Mouse (Mus musculus) midbrain, embryonic 15.5 days (tissue): ENCODE measurements around the gene Kcnc2. TPM values are rescaled to one million over a fixed set of nuclear protein-coding genes. Genes with fewer than 3 reads are reported as not detected.

Experiments used
- ATAC-seq: fragments of 200-750 bp; cut with Nextera tagmentation; replicated peaks from 2 replicates; pipeline ENCODE4 v1.8.0; 2017; ENCODE audit warnings: moderate TSS enrichment
- H3K27ac ChIP-seq: fragments of 300-500 bp; sonication (generic); 2 replicates; pipeline ENCODE4 v1.5.1; 2015; ENCODE audit warnings: mild to moderate bottlenecking, inconsistent platforms
- H3K27me3 ChIP-seq: fragments of 300-500 bp; sonication (generic); replicated peaks from 2 replicates; pipeline ENCODE4 v1.6.1; 2015; ENCODE audit warnings: inconsistent platforms
- H3K36me3 ChIP-seq: fragments of 300-500 bp; sonication (generic); replicated peaks from 2 replicates; pipeline ENCODE4 v1.6.1; 2015; ENCODE audit warnings: inconsistent platforms
- H3K4me1 ChIP-seq: fragments of 300-500 bp; sonication (generic); 2 replicates; pipeline ENCODE4 v1.6.1; 2015; ENCODE audit warnings: inconsistent platforms
- H3K4me2 ChIP-seq: fragments of 300-500 bp; sonication (generic); 2 replicates; pipeline ENCODE4 v1.6.1; 2015; ENCODE audit warnings: inconsistent platforms, mild to moderate bottlenecking, moderate library complexity
- H3K4me3 ChIP-seq: fragments of 300-500 bp; sonication (generic); 2 replicates; pipeline ENCODE4 v1.5.1; 2015; ENCODE audit warnings: mild to moderate bottlenecking, inconsistent platforms
- H3K9ac ChIP-seq: fragments of 300-500 bp; sonication (generic); 2 replicates; pipeline ENCODE4 v1.6.1; 2015; ENCODE audit warnings: mild to moderate bottlenecking, inconsistent platforms
- H3K9me3 ChIP-seq: fragments of 300-500 bp; sonication (generic); 2 replicates; pipeline ENCODE4 v1.6.1; 2016; ENCODE audit warnings: inconsistent platforms
- WGBS: fragments of 180-500 bp; shearing (Covaris S2); methylation state at CpG from one replicate; pipeline ENCODE4 v1.1.7; 2015; ENCODE audit warnings: mixed read lengths; 5-methylcytosine and 5-hydroxymethylcytosine counted together
- polyA plus RNA-seq: library from polyadenylated mRNA; unstranded; fragments of >200 nt; fragmentation: Nextera tagmentation; extraction: Ambion mirVana; gene quantifications from 2 replicates; pipeline ENCODE4 v1.2.1, GENCODE M21; 2015

Gene Kcnc2
- polyA plus RNA-seq, 1 experiment from 2014 or later: 7.8 TPM

GRCm38 (mm10) chr10:112485819-112486218 is 214.9 kb downstream of the Kcnc2 start:
- no peak overlapping the region for H3K9ac ChIP-seq
- no peak overlapping the region for H3K4me2 ChIP-seq
- no peak overlapping the region for H3K4me3 ChIP-seq
- H3K27ac ChIP-seq: no peak overlapping the region
- no peaks in the 10 kb centered on the region for H3K27me3 ChIP-seq
- no peak for ATAC-seq
- no peaks in the 10 kb centered on the region for H3K9me3 ChIP-seq
- no peaks in the 10 kb centered on the region for H3K4me1 ChIP-seq
- H3K36me3 ChIP-seq: no peaks in the 10 kb centered on the region

GRCm38 (mm10) chr10:112488751-112489150 is 217.8 kb downstream of the Kcnc2 start:
- WGBS: 82% methylated on average over 4 of the region's 4 CpGs
- ATAC-seq: no peak
- no peak overlapping the region for H3K9ac ChIP-seq

More at GRCm38 (mm10) chr10:112488751-112489150, 217.8 kb downstream of the Kcnc2 start:
- H3K36me3 ChIP-seq: no peaks in the 10 kb centered on the region
- H3K4me1 ChIP-seq: no peaks in the 10 kb centered on the region
- no peaks in the 10 kb centered on the region for H3K27me3 ChIP-seq
- no peak overlapping the region for H3K4me2 ChIP-seq
- H3K27ac ChIP-seq: no peak overlapping the region
- no peak overlapping the region for H3K4me3 ChIP-seq
- H3K9me3 ChIP-seq: no peaks in the 10 kb centered on the region

Other genes with a start within 250 kb of the Kcnc2 start
- 0.26 and 0.33 TPM in 2 replicates for gene Glipr1l1, start 210.9 kb upstream of the Kcnc2 start, polyA plus RNA-seq
- gene Glipr1l2, start 187.8 kb upstream of the Kcnc2 start, polyA plus RNA-seq: not detected in 2 replicates
- gene Glipr1l3, start 110.8 kb upstream of the Kcnc2 start, polyA plus RNA-seq: 0.45 and 0.86 TPM in 2 replicates
- 0.47 and 0.58 TPM in 2 replicates for gene Caps2, start 107.5 kb upstream of the Kcnc2 start, polyA plus RNA-seq